Mouse (Mus musculus) CH12.LX (cell line): ENCODE data around the gene Hmgcl. TPM values are rescaled to one million over a fixed set of nuclear protein-coding genes. Genes with fewer than 3 reads are reported as not detected.

Experiments used
- DNase-seq: peaks from one replicate; pipeline ENCODE4 v3.0.0-alpha.2; 2013; ENCODE audit errors: extremely low read depth
- H3K27ac ChIP-seq: 2 replicates; pipeline ENCODE4 v1.5.1; 2012; ENCODE audit warnings: low read depth, mild to moderate bottlenecking, control low read depth, moderate library complexity; ENCODE audit not compliant: insufficient read depth
- H3K27me3 ChIP-seq: replicated peaks from 2 replicates; pipeline ENCODE3; 2012; ENCODE audit warnings: inconsistent platforms
- H3K36me3 ChIP-seq, 2 experiments: replicated peaks in 1 of 2; 2 replicates each; pipeline versions ENCODE3 to v1.6.1; 2012; ENCODE audit warnings: inconsistent platforms in 1 of 2, low read length in 1 of 2, mild to moderate bottlenecking in 1 of 2, mixed read lengths in 1 of 2, moderate library complexity in 1 of 2; ENCODE audit not compliant: control insufficient read depth in 1 of 2, insufficient read depth in 1 of 2
- H3K4me1 ChIP-seq, 2 experiments: 2 replicates each; pipeline ENCODE4 v1.6.1; 2012; ENCODE audit warnings: inconsistent platforms in 1 of 2, moderate library complexity in 1 of 2; ENCODE audit not compliant: insufficient read depth in 2 of 2, control insufficient read depth in 1 of 2
- H3K4me2 ChIP-seq: 2 replicates; pipeline ENCODE4 v1.6.1; 2012; ENCODE audit warnings: low read depth, mild to moderate bottlenecking, control low read depth; ENCODE audit not compliant: poor library complexity, insufficient read depth, severe bottlenecking
- H3K4me3 ChIP-seq, 3 experiments: fragments of 150-350 bp in 1 of 3; sonication (generic) in 1 of 3; replicated peaks in 1 of 3; 2 replicates each; pipeline versions ENCODE3 to v1.5.1; 2011 to 2012; ENCODE audit warnings: low read depth in 2 of 3, low read length in 2 of 3, mild to moderate bottlenecking in 2 of 3, moderate library complexity in 2 of 3, control low read depth in 1 of 3, improper control_type of control experiment in 1 of 3, inconsistent platforms in 1 of 3, mixed read lengths in 1 of 3; ENCODE audit not compliant: poor library complexity in 1 of 3
- H3K79me2 ChIP-seq: replicated peaks from 2 replicates; pipeline ENCODE4 v1.6.1; 2012; ENCODE audit warnings: mild to moderate bottlenecking, moderate library complexity; ENCODE audit not compliant: control insufficient read depth, poor library complexity, insufficient read depth, severe bottlenecking; ENCODE audit errors: extremely low read depth
- H3K9ac ChIP-seq: 2 replicates; pipeline ENCODE4 v1.6.1; 2012; ENCODE audit warnings: low read depth, mild to moderate bottlenecking, control low read depth, moderate library complexity; ENCODE audit not compliant: insufficient read depth
- H3K9me3 ChIP-seq: replicated peaks from 2 replicates; pipeline ENCODE3; 2012; ENCODE audit warnings: low read length, inconsistent platforms, mixed read lengths
- BHLHE40 ChIP-seq: IDR thresholded peaks from 2 replicates; pipeline ENCODE4 v1.6.1; 2011; ENCODE audit warnings: mild to moderate bottlenecking, low read depth, low read length, improper control_type of control experiment
- CHD2 ChIP-seq: IDR thresholded peaks from 2 replicates; pipeline ENCODE4 v1.6.1; 2011; ENCODE audit warnings: low read length, improper control_type of control experiment
- CTCF ChIP-seq, 2 experiments: IDR thresholded peaks in 1 of 2; conservative IDR thresholded peaks in 1 of 2; 2 replicates each; pipeline ENCODE4 v1.5.1; 2011 to 2012; ENCODE audit warnings: low read depth in 2 of 2, low read length in 2 of 2, improper control_type of control experiment in 1 of 2, inconsistent platforms in 1 of 2, mild to moderate bottlenecking in 1 of 2, moderate library complexity in 1 of 2
- EP300 ChIP-seq: IDR thresholded peaks from 2 replicates; pipeline ENCODE4 v1.6.1; 2011; ENCODE audit warnings: low read length, improper control_type of control experiment
- ETS1 ChIP-seq: conservative IDR thresholded peaks from 2 replicates; pipeline ENCODE4 v1.6.1; 2012; ENCODE audit warnings: low read depth, mild to moderate bottlenecking, inconsistent platforms, low read length, improper control_type of control experiment, moderate library complexity
- GABPA ChIP-seq: IDR thresholded peaks from 2 replicates; pipeline ENCODE4 v1.6.1; 2012; ENCODE audit warnings: low read depth, low read length, improper control_type of control experiment, inconsistent platforms; ENCODE audit not compliant: insufficient replicate concordance
- HCFC1 ChIP-seq: IDR thresholded peaks from 2 replicates; pipeline ENCODE4 v1.6.1; 2012; ENCODE audit warnings: low read depth, mild to moderate bottlenecking, inconsistent platforms, low read length, improper control_type of control experiment
- IRF4 ChIP-seq: IDR thresholded peaks from 2 replicates; pipeline ENCODE4 v1.6.1; 2014; ENCODE audit warnings: low read depth, mild to moderate bottlenecking, inconsistent platforms, low read length, improper control_type of control experiment
- KAT2A ChIP-seq: IDR thresholded peaks from 2 replicates; pipeline ENCODE4 v1.6.1; 2012; ENCODE audit warnings: low read length, improper control_type of control experiment, inconsistent platforms; ENCODE audit not compliant: insufficient replicate concordance
- MAFK ChIP-seq: IDR thresholded peaks from 2 replicates; pipeline ENCODE4 v1.6.1; 2011; ENCODE audit warnings: low read length, improper control_type of control experiment; ENCODE audit not compliant: insufficient replicate concordance
- MAZ ChIP-seq: IDR thresholded peaks from 2 replicates; pipeline ENCODE4 v1.6.1; 2012; ENCODE audit warnings: low read depth, mild to moderate bottlenecking, inconsistent platforms, low read length, improper control_type of control experiment, moderate library complexity
- MXI1 ChIP-seq: IDR thresholded peaks from 2 replicates; pipeline ENCODE4 v1.6.1; 2011; ENCODE audit warnings: mild to moderate bottlenecking, low read depth, low read length, improper control_type of control experiment
- MYC ChIP-seq: IDR thresholded peaks from 2 replicates; pipeline ENCODE4 v1.6.1; 2011; ENCODE audit warnings: low read depth, mild to moderate bottlenecking, improper control_type of control experiment, low read length
- NELFE ChIP-seq: IDR thresholded peaks from 2 replicates; pipeline ENCODE4 v1.6.1; 2011; ENCODE audit warnings: low read depth, low read length, improper control_type of control experiment
- NRF1 ChIP-seq: IDR thresholded peaks from 2 replicates; pipeline ENCODE4 v1.6.1; 2014; ENCODE audit warnings: low read depth, mild to moderate bottlenecking, inconsistent platforms, low read length, improper control_type of control experiment, moderate library complexity
- POLR2AphosphoS2 ChIP-seq: IDR thresholded peaks from 2 replicates; pipeline ENCODE4 v1.6.1; 2011; ENCODE audit warnings: low read depth, low read length, improper control_type of control experiment
- SIN3A ChIP-seq: IDR thresholded peaks from 2 replicates; pipeline ENCODE4 v1.6.1; 2012; ENCODE audit warnings: low read length, improper control_type of control experiment, inconsistent platforms
- SMC3 ChIP-seq: IDR thresholded peaks from 2 replicates; pipeline ENCODE4 v1.6.1; 2011; ENCODE audit warnings: low read depth, low read length, improper control_type of control experiment
- TBP ChIP-seq: conservative IDR thresholded peaks from 2 replicates; pipeline ENCODE4 v1.6.1; 2011; ENCODE audit warnings: low read depth, low read length, improper control_type of control experiment
- TCF12 ChIP-seq: IDR thresholded peaks from 2 replicates; pipeline ENCODE4 v1.6.1; 2014; ENCODE audit warnings: low read depth, mild to moderate bottlenecking, inconsistent platforms, low read length, improper control_type of control experiment
- UBTF ChIP-seq: IDR thresholded peaks from 2 replicates; pipeline ENCODE4 v1.6.1; 2012; ENCODE audit warnings: low read depth, mild to moderate bottlenecking, inconsistent platforms, low read length, improper control_type of control experiment, moderate library complexity
- USF2 ChIP-seq: conservative IDR thresholded peaks from 2 replicates; pipeline ENCODE4 v1.6.1; 2011; ENCODE audit warnings: low read depth, low read length, improper control_type of control experiment
- ZKSCAN1 ChIP-seq: IDR thresholded peaks from 2 replicates; pipeline ENCODE4 v1.6.1; 2012; ENCODE audit warnings: low read depth, inconsistent platforms, low read length, improper control_type of control experiment, borderline replicate concordance
- ZNF384 ChIP-seq: IDR thresholded peaks from 2 replicates; pipeline ENCODE4 v1.6.1; 2012; ENCODE audit warnings: low read depth, low read length, improper control_type of control experiment, inconsistent platforms
- dilution Hi-C: fragments of 300-500 bp; cut with MboI; formaldehyde crosslinking; loops from 2 replicates; pipeline ENCODE4 v1.14.3; 2020; ENCODE audit warnings: low sequenced_read_pairs; ENCODE audit not compliant: extremely low pct_unique_long_range_greater_than_20kb, extremely low pct_ligation_motif_present
- in situ Hi-C: fragments of 300-500 bp; cut with MboI; formaldehyde crosslinking; loops from 3 replicates; pipeline ENCODE4 v1.14.3; 2019; ENCODE audit warnings: low sequenced_read_pairs, low pct_ligation_motif_present, low pct_unique_long_range_greater_than_20kb, mixed read lengths
- polyA plus RNA-seq: library from polyadenylated mRNA; unstranded; fragments of >175 nt; gene quantifications from 2 replicates; pipeline ENCODE4 v1.2.1, GENCODE M21; 2012; ENCODE audit warnings: low read depth; ENCODE audit not compliant: insufficient read length
- total RNA-seq, 2 experiments: library from RNA; depleted of rRNA; stranded (reverse); fragments of 300-350 nt in 1 of 2; fragments of >200 nt in 1 of 2; gene quantifications; 2 replicates each; pipeline ENCODE4 v1.2.3; 2012 to 2014

The Hmgcl gene
- total and polyA plus RNA-seq, 3 experiments, result 27.2 to 42.7 (median 39.5) TPM

- Histone ChIP-seq H3K27me3 (no peaks in the 10 kb centered on the region), H3K27ac (no peak overlapping the region), H3K4me3 (no peak overlapping the region), H3K79me2 (no peaks in the 10 kb centered on the region), H3K9ac (no peak overlapping the region), H3K9me3 (no peaks in the 10 kb centered on the region), H3K36me3 (peaks cover 38 to 69% of the 10 kb centered on the region in 2 experiments), H3K4me2 (no peak overlapping the region), H3K4me1 (peaks cover 7 to 34% of the 10 kb centered on the region in 2 experiments; a peak in 3 of 4 replicates)
- TF ChIP-seq USF2 (no peak), NELFE (no peak), MYC (no peak), GABPA (no peak), MAZ (no peak), MXI1 (no peak), EP300 (no peak), KAT2A (no peak), POLR2AphosphoS2 (no peak), TBP (no peak), SIN3A (no peak), ZKSCAN1 (no peak), CTCF (conservative IDR thresholded peaks at IDR 0.05 in 1 of 2, IDR thresholded peaks at IDR 0.05 in 1 of 2; ENCODE audit: low read depth in 2 of 2, low read length in 2 of 2) (no peak)
- in situ Hi-C loops, result no loop called here
- dilution Hi-C loops, result no loop called here
- no peak for DNase-seq
Observed at GRCm38 (mm10) chr4:135962198-135962597, 15.9 kb downstream of the Hmgcl start.

- H3K4me3 ChIP-seq, result peak overlapping the region; percentile 75 to 92 (median 78)
- H3K27me3 ChIP-seq, result no peaks in the 10 kb centered on the region
- dilution Hi-C loops, result no loop called here
- peak overlapping the region; percentile 85 for H3K9ac ChIP-seq
- H3K79me2 ChIP-seq, result no peaks in the 10 kb centered on the region
- no peaks in the 10 kb centered on the region for H3K9me3 ChIP-seq
- peaks cover 41 to 71% of the 10 kb centered on the region in 2 experiments for H3K36me3 ChIP-seq
- peaks cover 7 to 33% of the 10 kb centered on the region in 2 experiments; a peak in 3 of 4 replicates for H3K4me1 ChIP-seq
- H3K27ac ChIP-seq, result peak overlapping the region; percentile 61
- in situ Hi-C loops, result no loop called here
- no peak for DNase-seq
- TF ChIP-seq SIN3A (no peak), HCFC1 (no peak), ZNF384 (no peak), MAZ (no peak), NELFE (no peak), BHLHE40 (no peak), IRF4 (no peak), CHD2 (peak; percentile 45; the same call in 1 of the 2 replicates), SMC3 (no peak), NRF1 (no peak), MAFK (no peak), UBTF (no peak), ETS1 (0 out of 2 replicates have a peak, but pooled peaks have one; percentile 7), TBP (no peak), CTCF (conservative IDR thresholded peaks at IDR 0.05 in 1 of 2, IDR thresholded peaks at IDR 0.05 in 1 of 2; ENCODE audit: low read depth in 2 of 2, low read length in 2 of 2) (no peak), TCF12 (no peak)
- peak overlapping the region; percentile 65 for H3K4me2 ChIP-seq
Observed at GRCm38 (mm10) chr4:135962946-135963345, 16.7 kb downstream of the Hmgcl start.
